Mouse (Mus musculus): ENCODE measurements around the gene Cers5.

DNA sequence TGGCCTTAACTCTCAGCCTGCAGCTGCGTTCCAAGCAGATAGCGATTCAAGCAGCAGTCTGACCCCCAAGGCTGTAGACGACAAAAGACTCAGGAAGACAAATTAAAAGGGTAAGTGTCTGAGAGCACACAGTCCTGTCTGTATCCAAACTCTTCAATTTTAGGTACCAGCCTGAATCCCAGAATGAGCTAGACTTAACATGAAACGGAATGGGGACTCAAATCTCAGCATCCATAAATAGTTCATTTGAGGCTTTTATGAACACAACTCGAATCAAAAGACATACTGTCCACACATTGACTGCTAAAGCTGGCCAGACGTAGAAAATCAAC lies 46.4 kb upstream of the Cers5 start:
- TF ChIP-seq POLR2A (IDR thresholded peaks at IDR 0.05; ENCODE audit: insufficient read depth, low read depth, low read length) (no peak), CTCF (IDR thresholded peaks at IDR 0.05; ENCODE audit: insufficient read depth, low read depth, low read length) (no peak)
